Mouse (Mus musculus): ENCODE data around the gene Zcchc8. TPM values are rescaled to one million over a fixed set of nuclear protein-coding genes. Genes with fewer than 3 reads are reported as not detected.

The Zcchc8 gene
- polyA plus RNA-seq (2015; fragmentation: Illumina TruSeq; extraction: RNeasy Lipid Tissue Mini Kit (QIAGEN cat#74804); ENCODE audit: low read depth, low replicate concordance) = 35.4 TPM

GRCm38 (mm10) chr5:123720328-123721311 lies at the start of gene Zcchc8:
Gene Zcchc8 (minus strand): TSS chr5:123721100.

GRCm38 (mm10) chr5:123749065-123750064 lies 28.5 kb upstream of the Zcchc8 start, which contains the start of the genes Rsrc2 and Kntc1:
Gene Rsrc2 (minus strand): TSS chr5:123749414.
Gene Kntc1 (plus strand): TSS chr5:123749716.

DNA sequence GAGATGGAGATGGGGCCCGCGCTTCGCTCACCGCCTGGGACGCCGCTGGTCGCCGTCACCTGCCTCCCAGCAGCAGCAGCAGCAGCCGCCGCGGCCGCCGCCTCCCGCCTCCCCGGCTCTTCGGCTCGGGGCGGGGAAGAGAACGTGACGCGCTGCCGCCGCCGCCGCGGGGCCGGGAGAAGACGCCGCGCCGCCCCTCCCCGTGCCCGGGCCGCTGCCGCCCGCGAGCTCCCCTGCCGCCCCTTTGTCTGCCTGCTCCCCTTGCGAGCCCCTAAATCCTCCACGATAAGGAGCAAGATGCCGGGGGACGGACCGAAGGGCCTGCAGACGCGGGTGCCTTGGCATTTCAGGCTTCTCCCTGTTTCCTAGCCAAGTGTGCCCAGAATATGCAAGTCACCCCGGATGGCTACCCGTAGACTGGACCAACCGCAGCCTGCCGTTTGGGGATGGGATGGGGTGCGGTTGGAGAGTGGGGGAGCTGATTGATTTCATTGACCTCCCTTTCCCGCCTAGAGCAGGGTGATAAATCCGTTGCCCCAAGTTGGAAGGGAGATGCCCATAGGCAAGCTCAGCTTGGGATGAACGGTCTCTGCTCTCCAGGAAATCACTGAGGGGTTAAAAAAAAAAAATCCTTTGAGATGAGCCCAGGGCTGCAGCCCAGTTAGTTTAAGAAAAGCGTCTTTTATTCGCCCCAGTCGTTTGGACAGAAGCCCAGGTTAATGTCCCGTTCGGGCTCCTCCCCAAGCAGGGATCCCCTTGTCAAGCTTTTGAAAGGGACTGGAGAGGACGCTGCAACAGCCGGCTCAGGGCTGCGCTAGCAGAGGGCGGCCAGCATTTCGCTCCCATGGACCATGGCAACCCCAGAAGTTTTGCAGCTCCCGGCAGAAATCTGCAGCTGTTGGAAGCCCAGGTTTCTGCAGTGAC lies 36.4 kb downstream of the Zcchc8 start, which contains the start of gene Clip1:
Clip1 (minus strand) TSS at position 398 of the 924 bp plus-strand sequence.

Other genes starting within 250 kb of the Zcchc8 start
- gene Lrrc43, start 231.8 kb downstream of the Zcchc8 start, polyA plus RNA-seq (2015; fragmentation: Illumina TruSeq; extraction: RNeasy Lipid Tissue Mini Kit (QIAGEN cat#74804); ENCODE audit: low read depth, low replicate concordance) = 1.0 TPM
- not detected for gene Il31, start 231.6 kb downstream of the Zcchc8 start, polyA plus RNA-seq (2015; fragmentation: Illumina TruSeq; extraction: RNeasy Lipid Tissue Mini Kit (QIAGEN cat#74804); ENCODE audit: low read depth, low replicate concordance)
- gene B3gnt4, start 210.6 kb downstream of the Zcchc8 start, polyA plus RNA-seq (2015; fragmentation: Illumina TruSeq; extraction: RNeasy Lipid Tissue Mini Kit (QIAGEN cat#74804); ENCODE audit: low read depth, low replicate concordance) = 1.1 TPM
- 64.8 TPM for gene Diablo, start 196.9 kb downstream of the Zcchc8 start, polyA plus RNA-seq (2015; fragmentation: Illumina TruSeq; extraction: RNeasy Lipid Tissue Mini Kit (QIAGEN cat#74804); ENCODE audit: low read depth, low replicate concordance)
- gene Gm49027, start 195.6 kb downstream of the Zcchc8 start, polyA plus RNA-seq (2015; fragmentation: Illumina TruSeq; extraction: RNeasy Lipid Tissue Mini Kit (QIAGEN cat#74804); ENCODE audit: low read depth, low replicate concordance) = 2.9 TPM
- gene Vps33a, start 148.1 kb downstream of the Zcchc8 start, polyA plus RNA-seq (2015; fragmentation: Illumina TruSeq; extraction: RNeasy Lipid Tissue Mini Kit (QIAGEN cat#74804); ENCODE audit: low read depth, low replicate concordance) = 68.4 TPM
- 82.0 TPM for gene Clip1, start 36.5 kb downstream of the Zcchc8 start, polyA plus RNA-seq (2015; fragmentation: Illumina TruSeq; extraction: RNeasy Lipid Tissue Mini Kit (QIAGEN cat#74804); ENCODE audit: low read depth, low replicate concordance)
- gene Rsrc2, start 28.3 kb upstream of the Zcchc8 start, polyA plus RNA-seq (2015; fragmentation: Illumina TruSeq; extraction: RNeasy Lipid Tissue Mini Kit (QIAGEN cat#74804); ENCODE audit: low read depth, low replicate concordance) = 105 TPM
- 0.21 TPM for gene Kntc1, start 28.6 kb upstream of the Zcchc8 start, polyA plus RNA-seq (2015; fragmentation: Illumina TruSeq; extraction: RNeasy Lipid Tissue Mini Kit (QIAGEN cat#74804); ENCODE audit: low read depth, low replicate concordance)
- not detected for gene Hcar2, start 144.4 kb upstream of the Zcchc8 start, polyA plus RNA-seq (2015; fragmentation: Illumina TruSeq; extraction: RNeasy Lipid Tissue Mini Kit (QIAGEN cat#74804); ENCODE audit: low read depth, low replicate concordance)
- gene Hcar1, start 158.9 kb upstream of the Zcchc8 start, polyA plus RNA-seq (2015; fragmentation: Illumina TruSeq; extraction: RNeasy Lipid Tissue Mini Kit (QIAGEN cat#74804); ENCODE audit: low read depth, low replicate concordance) = 0.86 TPM
- gene Denr, start 186.1 kb upstream of the Zcchc8 start, polyA plus RNA-seq (2015; fragmentation: Illumina TruSeq; extraction: RNeasy Lipid Tissue Mini Kit (QIAGEN cat#74804); ENCODE audit: low read depth, low replicate concordance) = 91.9 TPM
- not detected for gene Gm43518, start 206.3 kb upstream of the Zcchc8 start, polyA plus RNA-seq (2015; fragmentation: Illumina TruSeq; extraction: RNeasy Lipid Tissue Mini Kit (QIAGEN cat#74804); ENCODE audit: low read depth, low replicate concordance)
- gene Ccdc62, start 209.6 kb upstream of the Zcchc8 start, polyA plus RNA-seq (2015; fragmentation: Illumina TruSeq; extraction: RNeasy Lipid Tissue Mini Kit (QIAGEN cat#74804); ENCODE audit: low read depth, low replicate concordance) = 4.3 TPM